In genomic region chr11:21091067-21091427, GRCm38 (mm10) we compare ENCODE assay signal across 8 mouse cellular contexts. TPM values are rescaled to one million over a fixed set of nuclear protein-coding genes. Genes with fewer than 3 reads are reported as not detected.
DNase-seq lines count a peak whose midpoint lies in the region; ATAC-seq and TF ChIP-seq lines count a peak whose summit lies in the region.

Gene Peli1 (plus strand): TSS chr11:21091291.

- peak within 1 kb of the TSS; percentile 94 for H3K9ac ChIP-seq in lung, postnatal 0 days (replicated peaks; ENCODE audit: low read depth)

- H3K4me2 ChIP-seq in lung, postnatal 0 days (replicated peaks; ENCODE audit: low read depth, low read length): peak within 1 kb of the TSS; percentile 65

- H3K36me3 ChIP-seq in hindbrain, embryonic 10.5 days: peaks cover 13% of the 10 kb centered on the region; the same call in 1 of the 2 replicates
- no peaks in the 10 kb centered on the region for H3K36me3 ChIP-seq in lung, postnatal 0 days (ENCODE audit: insufficient read depth, low read length)

- no peaks in the 10 kb centered on the region for H3K27me3 ChIP-seq in hindbrain, embryonic 10.5 days (ENCODE audit: insufficient read depth, poor library complexity, severe bottlenecking)
- no peaks in the 10 kb centered on the region for H3K27me3 ChIP-seq in lung, postnatal 0 days (replicated peaks; ENCODE audit: insufficient read depth, low read length)

- peak within 1 kb of the TSS; percentile 74 for H3K4me3 ChIP-seq in hindbrain, embryonic 10.5 days
- peak within 1 kb of the TSS; percentile 100 for H3K4me3 ChIP-seq in lung, postnatal 0 days (ENCODE audit: low read depth, low read length)

- peaks cover 21% of the 10 kb centered on the region for H3K4me1 ChIP-seq in hindbrain, embryonic 10.5 days (replicated peaks)
- peaks cover 4% of the 10 kb centered on the region; the same call in 1 of the 2 replicates for H3K4me1 ChIP-seq in lung, postnatal 0 days (ENCODE audit: insufficient read depth, low read depth, low read length)

- TF ChIP-seq EP300 in lung, postnatal 0 days (IDR thresholded peaks at IDR 0.05): no peak; the same call in 1 of the 2 replicates

- DNase-seq in MN1 (ENCODE audit: low spot score): peak; percentile 99
- peak; percentile 92 for DNase-seq in cerebellum, adult 9-10 months
- peak; percentile 97 for DNase-seq in hindbrain, embryonic 10.5 days (ENCODE audit: low spot score)
- peak; percentile 99 for DNase-seq in layer of hippocampus, adult 9-11 months
- peak; percentile 99 for DNase-seq in lung, postnatal 0 days (ENCODE audit: low spot score)
- peak; percentile 92 for DNase-seq in ovary, postnatal 14 days (ENCODE audit: low spot score)
- peak; percentile 97 for DNase-seq in thymus, postnatal 14 days

- TF ChIP-seq CTCF in lung, postnatal 0 days (IDR thresholded peaks at IDR 0.05): peak; percentile 40; the same call in 1 of the 2 replicates

- peak; percentile 97 for ATAC-seq in frontal cortex, adult (ENCODE audit: low TSS enrichment)
- ATAC-seq in lung, postnatal 0 days: peak; percentile 99

- peak within 1 kb of the TSS; percentile 98 for H3K27ac ChIP-seq in hindbrain, embryonic 10.5 days
- peak within 1 kb of the TSS; percentile 99 for H3K27ac ChIP-seq in lung, postnatal 0 days (ENCODE audit: low read length)

- 0% methylated on average over 24 of the region's 24 CpGs for WGBS in hindbrain, embryonic 10.5 days
- whole genome bisulfite sequencing in lung, postnatal 0 days: 0% methylated on average over 23 of the region's 24 CpGs

- no peaks in the 10 kb centered on the region for H3K9me3 ChIP-seq in hindbrain, embryonic 10.5 days
- H3K9me3 ChIP-seq in lung, postnatal 0 days (ENCODE audit: low read length): no peaks in the 10 kb centered on the region

RNA-seq across cellular contexts. Expression of gene Peli1, which starts in this region (rescaled TPM):
- polyA plus RNA-seq in hindbrain, embryonic 10.5 days (2016; fragmentation: Nextera tagmentation; extraction: Ambion mirVana): 66.9 and 75.9 TPM in 2 replicates
- 44.8 and 46.4 TPM in 2 replicates for polyA plus RNA-seq in lung, postnatal 0 days (2015; fragmentation: Nextera tagmentation; extraction: Ambion mirVana)

Comparison
In these comparisons a context has a peak if more than half of its experiments do, and no peak if none do; other contexts are left out.
1. Peak in every context shown above with its lines: DNase-seq, ATAC-seq, H3K4me3 ChIP-seq and H3K27ac ChIP-seq.